Mouse (Mus musculus) heart, postnatal 36 days (tissue): Measurements from ENCODE around the gene Kynu. TPM values are rescaled to one million over a fixed set of nuclear protein-coding genes. Genes with fewer than 3 reads are reported as not detected.

ENCODE experiments used
- DNase-seq, 2 experiments: peaks; one replicate each; pipeline ENCODE4 v3.0.0; 2021 to 2022
- intact Hi-C: fragments of 180-260 bp; cut with DNase I; formaldehyde crosslinking; loops from one replicate; pipeline ENCODE4 v1.15.1; 2025
- total RNA-seq, 2 experiments: library from RNA; stranded (reverse); gene quantifications; 2 replicates each; pipeline ENCODE4 v1.2.3; 2021

Gene Kynu
- total RNA-seq, 2 experiments from 2014 or later, result not detected

- intact Hi-C loops, result no loop called here
- DNase-seq, result no peak
These were observed 81.4 kb downstream of the Kynu start for GRCm38 (mm10) chr2:43636498-43636897.

- DNase-seq, result no peak
- intact Hi-C loops, result no loop called here
These were observed 91.8 kb downstream of the Kynu start for GRCm38 (mm10) chr2:43646962-43647361.

GRCm38 (mm10) chr2:43669588-43669987 lies 114.5 kb downstream of the Kynu start:
- DNase-seq, result no peak
- intact Hi-C loops, result no loop called here

GRCm38 (mm10) chr2:43673619-43674018 lies 118.5 kb downstream of the Kynu start:
- peak; percentile 13 to 42 for DNase-seq
- intact Hi-C loops, result no loop called here

GRCm38 (mm10) chr2:43674098-43674497 lies 119.0 kb downstream of the Kynu start:
- DNase-seq, result no peak
- intact Hi-C loops, result no loop called here

GRCm38 (mm10) chr2:43675277-43675676 lies 120.1 kb downstream of the Kynu start:
- intact Hi-C loops, result no loop called here
- no peak for DNase-seq

DNA sequence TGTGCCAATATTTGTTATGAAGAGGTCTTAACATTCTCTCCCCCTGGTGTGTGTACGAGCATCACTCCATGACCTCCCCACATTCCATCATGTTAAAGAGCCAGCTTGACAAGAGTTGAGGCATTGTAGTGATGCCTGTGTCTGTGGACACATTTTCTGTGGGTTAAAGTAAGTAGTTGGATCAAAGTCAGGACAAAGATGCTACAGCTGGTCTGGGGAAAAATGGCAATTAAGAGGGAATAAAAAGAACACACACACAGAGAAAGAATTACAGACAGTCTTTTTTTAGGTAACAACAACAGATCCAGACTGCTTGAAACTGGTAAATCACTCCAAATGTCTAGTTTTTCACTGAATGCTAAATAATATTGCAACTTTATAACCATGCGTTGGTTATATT lies 135.3 kb downstream of the Kynu start:
- DNase-seq, result no peak
- intact Hi-C loops, result no loop called here

DNA sequence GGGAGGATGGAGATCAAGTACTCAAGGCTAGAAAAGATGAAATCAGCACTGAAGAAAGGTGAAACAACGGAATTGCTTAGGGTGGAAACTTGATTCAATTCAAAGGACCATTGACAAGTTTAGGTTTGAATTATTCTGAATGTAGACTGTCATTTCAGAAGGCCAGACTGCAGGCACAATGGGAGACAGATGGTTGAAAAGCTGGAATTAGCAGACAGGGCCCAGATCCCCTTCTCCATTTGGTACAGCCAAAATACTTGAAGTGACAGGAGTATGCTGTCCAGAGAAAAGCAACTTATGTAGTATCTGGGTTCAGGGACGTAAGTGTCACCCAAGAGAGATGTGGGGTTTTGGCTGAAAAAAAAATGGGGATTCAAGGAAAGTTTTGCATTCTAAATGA lies 136.2 kb downstream of the Kynu start:
- DNase-seq, result no peak
- intact Hi-C loops, result no loop called here

DNA sequence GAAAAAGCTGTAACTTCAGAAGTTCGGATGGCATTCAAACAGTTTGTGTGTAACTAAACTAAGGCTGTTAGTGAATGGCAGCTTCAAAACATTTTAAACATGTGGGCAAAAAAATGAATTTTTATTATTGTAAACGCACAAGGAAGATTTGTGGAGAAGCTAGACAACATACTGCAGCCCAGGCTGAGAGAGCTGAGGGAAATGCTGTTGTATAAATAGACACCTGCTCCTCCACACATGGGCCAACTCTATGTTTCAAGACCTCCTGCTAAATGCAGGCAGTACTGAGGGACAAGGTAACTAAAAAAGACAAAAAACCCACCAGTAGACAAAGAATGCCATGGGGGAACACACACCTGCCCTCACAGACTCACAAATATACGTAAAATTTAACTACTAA lies 140.5 kb downstream of the Kynu start:
- no peak for DNase-seq
- intact Hi-C loops, result no loop called here

GRCm38 (mm10) chr2:43712611-43713138 lies 157.5 kb downstream of the Kynu start:
- intact Hi-C loops, result no loop called here
- DNase-seq, result no peak

GRCm38 (mm10) chr2:43722446-43723103 lies 167.4 kb downstream of the Kynu start:
- intact Hi-C loops, result loop anchor here (1.0 to 2.0 kb wide), 2 partner anchors 128 to 180 kb away; no protein-coding TSS in a partner anchor
- peak; percentile 66 for DNase-seq

GRCm38 (mm10) chr2:43723104-43723541 lies 168.0 kb downstream of the Kynu start:
- intact Hi-C loops, result loop anchor here (1.0 to 2.0 kb wide), 2 partner anchors 128 to 179 kb away; no protein-coding TSS in a partner anchor
- peak in 1 of 2 experiments; percentile 5 for DNase-seq

GRCm38 (mm10) chr2:43727181-43727580 lies 172.1 kb downstream of the Kynu start:
- intact Hi-C loops, result no loop called here
- no peak for DNase-seq

DNA sequence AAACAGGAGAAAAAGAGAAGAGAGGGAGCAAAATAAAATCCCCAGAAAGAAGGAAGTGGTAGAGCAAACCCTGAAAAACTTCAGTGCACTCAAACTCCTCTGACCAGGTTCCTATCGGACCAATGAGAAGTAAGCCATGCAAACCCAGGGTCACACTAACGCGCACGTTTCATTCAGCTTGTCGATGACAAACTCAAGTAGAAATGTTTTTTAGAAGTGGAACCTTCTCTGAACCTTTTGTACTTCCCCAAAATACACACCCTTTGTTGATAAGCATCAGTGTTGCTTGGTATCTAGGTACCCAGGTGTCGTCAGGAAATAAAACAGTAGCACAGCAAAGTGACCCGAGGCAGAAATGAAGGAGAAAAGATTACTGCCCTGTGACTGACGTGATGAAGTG lies 172.6 kb downstream of the Kynu start:
- intact Hi-C loops, result no loop called here
- no peak for DNase-seq

GRCm38 (mm10) chr2:43728831-43729230 lies 173.7 kb downstream of the Kynu start:
- no peak for DNase-seq
- intact Hi-C loops, result no loop called here

Other genes with a start within 250 kb of the Kynu start
- under 1 TPM; 0.86 to 0.92 TPM for gene Arhgap15, start 193.5 kb downstream of the Kynu start, total RNA-seq